Mouse (Mus musculus) 3134 (cell line): ENCODE measurements around the gene Tmprss4.

Experiments used
- DNase-seq: peaks from one replicate; pipeline ENCODE4 v3.0.0-alpha.2; 2011; ENCODE audit warnings: low spot score; ENCODE audit not compliant: insufficient read length; ENCODE audit errors: extremely low read depth

Tmprss4 gene

DNA sequence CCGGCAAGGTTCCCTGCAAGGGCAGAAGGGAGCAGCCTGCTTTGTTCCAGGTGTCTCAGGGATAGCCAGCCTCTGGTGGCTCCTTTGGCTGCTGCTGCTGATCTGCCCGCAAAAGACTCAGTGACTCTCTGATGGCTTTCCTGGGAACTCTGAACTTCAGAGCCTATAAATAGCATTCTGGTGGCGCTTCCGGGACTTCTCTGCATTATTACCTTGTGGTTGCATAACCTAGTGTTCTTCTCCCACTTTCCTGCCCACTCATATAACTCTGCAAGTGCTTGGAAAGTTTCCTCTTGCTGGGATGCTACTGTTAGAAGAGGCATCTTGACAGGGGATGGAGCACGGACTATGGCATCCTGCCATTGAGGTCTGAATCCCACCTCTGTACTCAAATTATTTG lies 6.3 kb downstream of the Tmprss4 start:
- DNase-seq: no peak

DNA sequence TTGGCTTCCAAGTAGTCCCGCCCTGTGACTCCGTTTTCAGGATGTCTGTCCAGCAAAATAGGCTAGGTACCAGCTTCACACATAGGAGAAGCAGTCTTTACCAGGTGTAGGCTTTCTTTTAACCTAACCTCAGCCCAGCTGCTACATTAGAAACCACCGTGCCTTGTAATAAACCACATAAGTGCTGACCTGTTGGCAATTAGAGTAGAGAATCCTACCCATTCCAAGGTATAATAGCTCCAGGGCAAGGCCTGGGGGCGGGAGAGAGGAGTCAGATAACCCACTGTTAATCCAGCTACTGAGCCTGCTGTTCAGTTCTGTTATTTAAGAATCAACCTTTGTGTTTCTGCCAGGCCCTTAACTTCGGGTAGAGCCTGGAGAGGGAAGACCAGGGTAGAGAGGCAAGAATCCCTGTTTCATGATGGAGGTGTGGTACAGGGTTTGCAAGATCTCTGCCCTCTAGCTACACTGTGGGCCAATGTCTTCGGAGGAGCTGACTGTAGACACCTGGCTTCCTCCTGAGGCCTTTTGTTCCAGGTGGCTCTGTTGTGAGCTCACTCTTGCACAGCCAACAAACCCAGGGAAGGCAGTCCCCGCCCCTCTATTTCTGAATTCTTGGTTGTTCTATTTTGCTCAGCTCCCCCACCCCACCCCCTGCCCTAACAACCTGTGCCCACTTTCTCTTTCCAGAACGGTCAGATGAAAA lies 7.6 kb downstream of the Tmprss4 start:
- no peak for DNase-seq

DNA sequence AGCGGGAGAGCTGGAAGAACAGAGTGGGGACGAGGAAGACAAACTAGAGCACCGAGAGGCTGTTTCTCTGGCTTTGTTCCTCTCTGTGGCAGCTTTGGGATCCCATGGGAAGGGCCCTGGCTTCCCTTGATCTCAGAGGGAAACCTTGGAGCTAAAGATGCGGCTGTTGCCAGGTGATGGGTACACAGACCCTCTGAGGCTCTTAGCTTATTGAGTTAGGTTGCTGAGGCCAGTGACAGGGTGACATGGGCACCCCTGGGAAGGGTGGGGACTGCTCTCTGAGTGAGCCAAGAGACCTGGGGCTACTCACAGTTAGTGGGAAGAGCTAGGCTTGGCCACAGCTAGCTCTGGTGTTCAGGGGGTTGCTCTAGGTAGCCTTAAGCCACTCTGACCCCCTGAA lies 8.4 kb downstream of the Tmprss4 start:
- no peak for DNase-seq

DNA sequence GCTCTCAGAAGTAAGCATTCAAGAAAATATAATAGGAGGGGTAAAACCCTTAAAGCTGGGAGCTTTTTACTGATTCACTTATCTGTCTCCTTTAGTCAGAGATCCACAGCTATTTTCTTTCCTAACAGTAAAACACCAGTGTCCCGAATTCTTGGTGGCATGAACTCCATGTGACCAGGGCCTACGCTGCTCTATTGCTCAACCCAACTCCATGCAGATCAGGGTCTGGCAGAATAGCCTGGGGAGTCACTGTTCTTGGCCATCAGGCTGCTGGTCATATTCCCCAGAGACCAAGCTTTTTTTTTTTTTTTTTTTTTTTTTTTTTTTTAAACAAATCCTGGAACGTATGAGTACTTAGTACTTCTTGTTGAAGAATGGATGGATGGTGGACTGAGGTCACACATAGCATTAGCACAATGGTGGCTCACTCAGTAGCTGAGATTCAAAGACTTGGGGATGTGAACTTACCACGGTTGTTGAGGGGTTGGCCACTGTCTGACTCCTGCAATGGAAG lies 14.2 kb downstream of the Tmprss4 start:
- DNase-seq: no peak

DNA sequence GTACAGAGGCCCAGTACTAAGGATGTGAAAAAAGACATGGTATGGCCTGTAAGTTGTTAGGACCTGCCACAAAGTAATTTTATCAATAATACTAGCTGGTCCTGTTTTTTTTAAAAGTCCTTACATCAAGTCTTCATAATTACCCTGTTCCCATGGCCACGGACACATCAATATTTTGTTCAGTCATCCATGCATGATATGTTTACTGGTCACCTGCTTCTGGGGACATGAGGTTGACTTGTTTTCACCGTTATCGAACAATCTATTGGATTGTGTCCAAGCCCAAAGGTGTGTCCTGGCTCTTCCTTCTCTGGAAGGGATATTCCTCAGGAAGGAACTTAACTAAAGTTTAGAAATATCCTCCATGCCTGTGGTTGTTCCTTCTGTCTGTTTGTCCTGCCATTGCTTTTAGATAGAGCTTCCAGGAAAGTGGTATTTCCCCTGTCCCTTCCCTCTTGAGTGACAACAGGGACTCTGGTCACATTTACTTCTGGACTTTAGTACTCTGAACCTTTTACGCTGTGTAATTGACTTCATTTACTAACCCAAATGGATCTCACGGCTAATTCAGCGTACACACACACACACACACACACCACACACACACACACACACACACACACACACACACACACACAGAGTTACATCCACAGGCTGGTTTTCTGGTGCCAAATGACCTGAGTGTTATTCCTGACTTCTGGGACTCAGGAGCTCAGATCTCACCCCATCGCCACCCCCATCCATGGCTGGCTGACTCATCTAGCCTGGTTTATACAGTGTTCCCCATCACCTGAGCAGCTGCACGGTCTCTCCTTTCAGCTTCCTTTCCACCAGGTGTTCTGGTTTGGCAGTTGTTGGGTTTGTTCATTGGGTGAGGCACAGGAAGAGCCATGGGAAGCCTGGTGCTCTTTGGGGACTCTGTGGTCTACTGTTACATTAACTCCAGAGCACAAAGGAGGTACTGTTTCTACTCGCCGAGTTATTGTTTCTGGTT lies 15.0 kb downstream of the Tmprss4 start:
- no peak for DNase-seq

DNA sequence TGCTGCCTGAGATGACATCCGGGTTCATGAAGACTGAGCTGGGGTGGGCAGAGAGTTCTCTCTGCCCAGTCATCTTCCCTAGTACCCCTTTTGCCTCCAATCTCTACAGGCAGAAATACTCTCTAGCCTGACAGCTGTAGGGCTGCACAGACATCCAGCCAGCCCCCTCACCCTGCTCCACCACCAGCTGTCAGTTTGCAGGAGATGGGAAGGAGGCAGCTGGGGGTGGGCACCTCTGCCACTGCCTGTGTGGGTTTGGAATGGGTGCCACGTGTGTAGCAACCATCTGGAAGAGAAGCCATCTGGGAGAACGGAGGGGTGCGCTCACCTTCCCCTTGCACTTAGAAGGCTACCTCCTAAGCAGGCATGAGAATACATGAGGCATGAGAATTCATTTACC lies 18.6 kb downstream of the Tmprss4 start:
- no peak for DNase-seq

DNA sequence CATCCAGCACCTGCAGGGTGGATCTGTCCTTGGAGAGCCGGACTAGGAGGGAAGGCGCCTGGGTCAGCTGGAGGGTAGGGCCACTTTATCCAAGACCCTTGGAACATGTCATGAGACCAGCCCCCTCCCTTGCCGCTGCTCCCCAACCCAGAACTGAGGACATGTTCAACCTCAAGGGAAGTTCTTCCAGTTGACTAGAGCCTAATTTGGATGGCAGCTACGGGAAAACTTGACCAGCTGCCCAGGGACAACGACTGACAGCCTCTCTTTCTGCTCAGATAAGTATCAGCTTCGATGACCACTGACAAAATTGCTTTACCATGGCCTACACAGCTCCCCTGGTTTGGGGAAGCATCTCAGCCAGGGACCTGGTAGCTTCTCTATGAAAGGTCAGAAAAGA lies 20.6 kb downstream of the Tmprss4 start:
- DNase-seq: no peak

DNA sequence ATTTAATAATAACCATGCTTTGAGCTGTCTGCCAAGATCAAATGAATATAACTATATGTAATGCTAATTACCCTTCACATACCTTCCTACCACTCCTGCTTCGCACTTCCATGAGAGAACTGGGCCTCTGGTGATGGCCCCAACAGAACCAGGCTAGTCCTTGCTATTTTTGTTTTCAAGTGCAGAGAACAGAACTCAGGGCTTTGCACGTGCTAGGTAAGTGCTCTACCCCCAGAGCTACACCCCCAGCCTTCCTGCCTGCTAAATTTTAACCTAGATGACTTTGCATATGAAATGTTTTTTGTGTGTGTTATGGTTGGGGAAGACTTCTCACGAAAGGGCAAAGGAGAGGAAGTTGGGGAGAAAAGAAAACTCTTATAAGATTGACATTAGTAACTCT lies 21.4 kb downstream of the Tmprss4 start:
- no peak for DNase-seq

DNA sequence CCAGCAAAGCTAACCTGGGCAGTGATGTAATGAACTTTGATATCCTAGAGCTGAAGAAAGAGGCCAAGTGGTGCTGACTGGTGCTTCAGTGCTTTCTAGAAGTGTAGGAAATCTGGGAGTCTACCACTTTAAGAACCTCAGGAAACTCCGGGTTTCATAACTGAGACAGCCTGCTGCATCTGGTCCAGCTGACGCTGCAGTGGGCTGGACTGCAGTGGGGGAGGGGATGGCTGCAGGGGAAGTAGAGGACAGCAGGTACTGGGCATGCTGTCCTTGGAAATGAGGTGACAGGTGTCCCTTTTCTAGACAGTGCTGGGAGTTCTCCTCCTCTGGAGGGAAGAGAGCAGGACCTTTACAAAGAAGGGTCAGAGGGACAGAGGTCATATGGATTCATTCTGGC lies 22.1 kb downstream of the Tmprss4 start, which contains the start of gene BC049352:
BC049352 (plus strand) TSS at position 238 of the 400 bp plus-strand sequence.
- no peak for DNase-seq

DNA sequence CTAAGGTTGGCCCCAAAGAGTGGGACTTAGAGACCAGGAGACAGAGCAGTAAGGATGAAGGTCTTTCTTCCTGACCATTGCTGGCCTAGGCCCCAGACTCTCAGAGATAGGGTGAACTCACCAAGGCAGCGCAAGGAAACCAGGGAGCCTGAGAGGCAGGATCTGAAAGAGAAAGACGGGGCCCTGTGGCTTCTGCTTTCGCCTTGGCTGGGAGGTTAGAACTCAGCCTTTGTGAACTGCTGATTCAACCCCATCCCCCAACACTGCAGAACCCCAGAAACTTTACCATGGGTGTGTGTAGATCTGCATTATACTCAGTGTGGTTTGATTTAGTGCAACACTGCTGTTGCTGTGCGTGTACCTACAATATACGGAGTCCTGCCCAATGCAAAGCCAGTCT lies 24.6 kb downstream of the Tmprss4 start:
- DNase-seq: no peak

DNA sequence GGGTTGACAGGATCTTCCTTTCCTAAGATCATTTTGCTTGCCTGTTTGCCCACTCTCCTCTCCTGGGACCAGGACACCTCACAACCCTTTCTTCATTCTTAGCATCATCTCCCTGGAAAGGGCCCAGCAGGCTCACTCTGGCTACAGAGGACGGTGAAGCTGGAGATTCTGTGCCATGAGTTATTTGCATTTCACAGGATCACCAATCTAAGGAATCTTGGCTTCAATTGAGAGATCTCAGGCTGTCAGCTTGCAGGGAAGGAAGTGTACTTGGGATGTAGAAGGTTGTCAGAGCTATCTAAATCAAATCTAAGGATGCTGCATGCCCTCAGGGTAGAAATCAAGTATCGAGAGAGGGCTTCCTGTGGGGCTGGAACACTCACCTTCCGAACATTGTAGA lies 30.4 kb downstream of the Tmprss4 start:
- DNase-seq: no peak

DNA sequence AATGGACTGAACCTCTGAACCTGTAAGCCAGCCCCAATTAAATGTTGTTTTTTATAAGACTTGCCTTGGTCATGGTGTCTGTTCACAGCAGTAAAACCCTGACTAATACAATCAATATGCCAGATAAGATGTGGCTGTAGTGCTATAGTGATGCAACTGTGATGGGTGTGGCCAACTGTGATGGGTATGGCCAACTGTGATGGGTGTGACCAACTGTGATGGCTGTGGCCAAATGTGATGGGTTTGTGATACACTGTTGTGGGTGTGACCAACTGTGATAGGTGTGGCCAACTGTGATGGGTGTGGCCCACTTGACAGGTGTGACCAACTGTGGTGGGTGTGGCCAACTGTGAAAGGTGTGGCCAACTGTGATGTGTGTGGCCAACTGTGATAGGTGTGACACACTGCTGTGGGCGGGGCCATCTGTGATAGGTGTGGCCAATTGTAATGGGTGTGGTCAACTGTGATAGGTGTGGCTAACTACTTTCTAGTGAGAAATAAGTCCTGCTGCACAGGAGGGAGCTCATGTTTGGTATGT lies 32.8 kb downstream of the Tmprss4 start:
- no peak for DNase-seq

DNA sequence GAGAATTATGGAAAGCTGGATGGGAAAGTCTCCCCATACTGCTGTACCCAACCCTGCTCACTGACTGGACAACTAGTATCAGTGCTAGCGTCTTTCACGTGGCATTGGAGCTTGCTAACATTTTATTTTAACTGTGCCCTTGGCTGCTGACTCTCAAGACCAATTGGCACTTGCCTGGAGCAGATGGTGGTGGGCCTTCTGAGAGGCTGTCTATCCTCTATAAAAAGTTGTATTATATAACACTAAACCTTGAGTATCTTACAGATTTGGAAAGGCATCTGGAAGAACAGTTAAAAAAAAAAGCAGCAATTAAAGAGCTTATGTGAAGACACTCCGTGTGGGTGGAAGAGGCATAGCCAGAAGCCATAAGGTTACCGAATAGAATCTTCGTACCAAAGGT lies 33.7 kb downstream of the Tmprss4 start:
- DNase-seq: no peak

DNA sequence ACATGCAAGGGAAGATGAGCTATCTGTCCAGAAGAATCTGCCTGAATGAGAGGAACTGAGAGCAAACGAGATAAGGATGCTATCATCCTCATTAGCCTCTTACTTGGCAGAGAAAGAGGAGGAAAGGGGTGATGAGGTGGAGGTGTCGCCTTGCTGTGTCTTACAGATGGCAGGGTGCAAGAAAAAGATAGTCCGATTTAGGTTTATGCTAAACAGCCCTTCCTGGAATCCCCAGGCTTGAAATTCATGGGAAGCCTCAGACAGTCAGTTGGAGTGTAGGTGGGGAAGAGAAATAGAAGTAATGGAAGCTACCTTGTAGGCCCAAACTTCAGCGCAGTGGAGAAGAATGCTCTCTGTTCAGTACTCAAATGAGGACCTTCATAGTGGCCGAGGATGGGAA lies 36.0 kb downstream of the Tmprss4 start:
- no peak for DNase-seq

DNA sequence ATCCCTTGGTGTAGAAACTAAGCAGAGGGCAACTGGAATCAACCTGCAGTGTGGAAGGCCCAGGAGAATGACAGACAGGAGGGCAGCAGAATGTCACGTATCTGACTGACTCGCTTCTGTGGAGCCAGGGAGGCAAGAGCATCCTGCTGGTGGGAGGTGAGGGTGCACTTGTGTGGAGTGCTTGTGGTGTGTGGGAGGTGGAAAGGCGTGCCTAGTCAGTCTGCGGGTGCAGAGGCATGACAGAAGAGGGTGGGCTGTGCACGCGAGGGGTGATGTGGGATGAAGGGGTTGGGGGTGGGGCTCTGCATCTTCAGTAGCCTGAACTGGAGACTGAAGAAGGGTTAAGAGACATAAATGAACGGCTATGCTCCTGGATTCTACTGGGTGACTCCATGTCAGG lies 50.5 kb downstream of the Tmprss4 start:
- no peak for DNase-seq

DNA sequence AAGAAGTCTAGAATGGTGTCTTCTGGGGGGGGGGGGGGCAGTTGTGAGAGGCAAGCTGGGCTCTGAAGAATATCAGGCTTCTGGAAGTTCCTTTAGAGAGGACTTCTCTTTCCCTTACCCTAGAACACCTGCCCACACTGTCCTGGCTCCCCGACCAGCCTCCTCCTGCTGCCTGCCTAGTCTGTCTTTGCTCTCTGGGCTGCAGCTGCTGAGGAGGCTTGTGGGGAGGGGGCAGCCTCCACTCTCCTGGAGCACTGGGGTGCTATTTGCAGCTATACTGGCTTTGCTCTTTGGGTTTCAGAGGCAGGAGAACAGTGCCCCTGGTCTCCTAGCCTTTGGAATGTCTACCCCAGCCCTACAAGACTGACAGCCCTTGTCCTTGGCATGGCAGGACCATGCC lies 53.0 kb downstream of the Tmprss4 start:
- no peak for DNase-seq

DNA sequence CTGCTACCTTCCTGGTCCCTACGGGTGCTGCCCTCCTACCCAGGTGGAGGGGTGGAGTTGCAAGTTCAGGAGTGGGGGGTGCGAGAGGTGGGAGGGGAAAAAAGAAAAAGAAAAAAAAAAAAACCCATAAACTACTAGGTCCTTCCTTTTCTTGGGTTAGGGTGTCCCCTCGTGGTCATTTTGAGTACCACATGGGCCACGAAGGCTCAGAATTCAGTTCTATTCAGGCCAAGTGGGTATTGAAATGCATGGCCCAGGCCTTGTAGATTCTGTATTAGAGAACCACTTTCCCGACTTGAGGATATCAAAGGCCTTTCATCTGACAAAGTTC lies 57.7 kb downstream of the Tmprss4 start:
- DNase-seq: no peak

DNA sequence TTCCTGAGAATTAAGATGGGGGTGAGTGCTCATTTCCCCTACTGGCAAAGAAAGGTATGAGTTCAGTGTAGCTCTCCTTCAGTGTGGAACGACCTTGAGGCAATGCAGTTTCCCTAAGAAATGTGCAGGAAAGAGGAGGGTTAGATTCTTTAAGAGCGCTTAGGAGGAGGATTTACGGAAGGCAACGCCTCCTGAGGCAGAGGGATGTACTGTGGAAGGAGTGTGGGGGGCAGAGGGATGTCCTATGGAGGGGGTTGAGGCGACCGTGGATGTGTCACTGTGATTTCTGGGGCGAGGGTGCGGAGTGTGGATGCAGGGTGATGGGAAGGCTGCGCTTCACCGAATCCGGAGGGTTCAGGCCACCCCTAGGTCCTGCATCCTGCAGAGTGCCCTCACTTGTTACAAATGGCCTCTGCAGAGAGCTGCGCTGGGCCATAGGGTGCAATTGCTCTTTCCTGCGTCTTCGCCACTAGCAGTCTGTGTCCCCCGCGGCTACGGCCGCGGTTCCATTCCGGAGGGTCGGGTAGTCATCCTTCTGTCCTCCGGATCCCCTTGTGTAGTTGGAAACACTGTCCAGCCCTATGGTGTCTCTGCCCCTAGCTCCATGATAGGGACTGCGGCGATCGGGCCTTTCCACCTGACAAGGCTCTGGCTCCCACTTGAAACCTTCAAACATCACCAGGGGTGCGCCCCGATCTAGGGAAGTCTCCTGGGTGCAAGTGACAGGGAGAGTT lies 58.2 kb downstream of the Tmprss4 start:
- DNase-seq: no peak

DNA sequence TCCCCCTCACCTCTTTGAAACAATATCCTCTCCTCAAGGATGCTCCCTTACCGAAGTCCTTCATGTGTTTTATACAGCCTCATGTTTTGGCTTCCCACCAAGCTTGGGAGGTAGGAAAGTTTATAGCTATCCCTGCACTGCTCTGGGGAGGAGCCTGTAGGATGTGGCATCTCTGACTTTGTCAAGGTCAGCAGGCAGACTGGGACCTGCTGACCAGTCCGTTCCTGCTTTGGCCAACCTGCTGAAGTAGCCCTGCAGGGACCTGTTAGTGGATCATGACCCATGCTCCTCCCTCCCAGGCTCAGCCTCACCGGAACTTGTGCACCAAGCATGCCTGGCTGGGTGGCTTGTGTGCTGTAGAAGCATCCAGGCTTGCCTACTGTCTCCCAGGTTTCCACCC lies 61.2 kb downstream of the Tmprss4 start:
- DNase-seq: no peak

DNA sequence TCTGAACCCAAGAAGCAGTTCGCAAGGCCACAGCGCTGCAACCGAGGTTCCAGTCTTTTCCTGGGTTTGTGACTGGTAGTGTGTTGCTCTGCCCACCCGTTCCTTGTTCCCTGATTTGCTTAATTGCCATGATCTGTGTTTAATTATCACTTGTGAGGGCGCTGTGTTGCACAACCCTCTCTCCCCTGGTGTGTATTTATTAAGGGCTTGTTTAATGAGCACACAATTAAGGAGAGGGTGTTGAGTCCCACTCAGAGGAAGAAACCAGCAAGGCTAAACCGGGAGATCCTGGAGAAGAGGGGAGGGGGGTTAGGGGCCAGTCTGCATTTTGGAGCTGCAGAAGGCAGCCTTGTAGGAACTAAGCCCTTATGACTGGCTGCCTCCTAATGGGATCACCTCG lies 62.9 kb downstream of the Tmprss4 start:
- DNase-seq: no peak

DNA sequence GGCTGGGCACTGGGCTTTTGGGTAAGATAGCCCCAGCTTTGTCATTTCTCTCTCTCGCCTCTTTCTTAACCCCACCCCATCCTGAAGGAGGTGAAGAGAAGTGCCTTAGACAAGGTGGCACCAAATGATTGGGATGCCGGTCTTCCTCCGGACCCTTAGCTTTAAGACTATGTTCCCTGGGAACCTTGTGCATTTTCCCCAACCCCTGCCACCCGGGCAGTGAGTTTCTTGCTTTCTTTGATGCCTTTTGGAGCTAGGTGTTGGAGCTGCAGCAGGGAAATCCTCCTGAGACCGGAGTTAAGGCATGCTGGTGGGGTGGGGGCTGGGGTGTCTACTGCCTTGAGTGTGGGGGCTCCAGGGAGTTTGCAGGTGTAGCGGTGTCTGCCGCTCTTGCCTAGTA lies 64.8 kb downstream of the Tmprss4 start:
- no peak for DNase-seq
